Mouse (Mus musculus) WW6 (cell line): ENCODE data around the gene Iqcf3.
"Not testable (repeated sequence)": the region's sequence is repeated elsewhere in the genome, so short reads cannot be mapped to it uniquely, and the experiment has no call there.

ENCODE experiments used
- DNase-seq: peaks from one replicate; pipeline ENCODE4 v3.0.0-alpha.2; 2013; ENCODE audit warnings: low read depth, low spot score

Iqcf3 gene

DNA sequence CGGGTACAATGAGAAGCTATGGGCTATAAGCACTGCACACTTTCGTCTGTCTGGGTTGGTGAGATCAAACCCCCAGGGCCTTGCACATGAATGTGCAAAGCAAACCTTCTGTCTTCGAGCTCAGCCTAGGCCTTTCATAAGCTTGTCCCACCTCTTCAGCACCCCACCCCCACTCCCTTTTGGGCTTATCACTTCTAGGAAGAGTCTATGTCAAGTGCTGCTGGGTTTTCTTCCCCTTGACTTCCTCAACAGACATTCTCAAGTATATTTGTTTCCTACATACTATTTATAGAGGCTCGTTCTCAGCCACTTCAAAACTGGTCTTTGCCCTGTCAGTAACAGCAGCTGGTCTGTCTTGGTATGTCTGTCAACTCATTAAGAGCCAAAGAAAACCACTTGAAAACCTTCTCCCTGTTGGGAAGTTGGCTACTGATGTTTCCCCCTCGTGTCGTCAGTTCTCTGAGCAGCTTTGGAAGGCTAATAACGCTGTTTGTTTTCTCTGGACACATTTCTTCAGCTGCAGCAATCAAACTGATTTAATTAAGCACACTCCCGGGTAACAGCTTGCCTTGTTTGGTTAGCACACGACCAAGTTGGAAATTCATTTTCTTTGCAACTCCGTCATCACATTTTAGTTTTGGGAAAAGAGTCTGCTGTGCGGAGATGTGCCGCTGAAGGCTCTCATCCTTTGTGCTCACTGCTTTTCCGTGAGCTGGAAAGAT lies 48.5 kb downstream of the Iqcf3 start:
- DNase-seq = no peak

DNA sequence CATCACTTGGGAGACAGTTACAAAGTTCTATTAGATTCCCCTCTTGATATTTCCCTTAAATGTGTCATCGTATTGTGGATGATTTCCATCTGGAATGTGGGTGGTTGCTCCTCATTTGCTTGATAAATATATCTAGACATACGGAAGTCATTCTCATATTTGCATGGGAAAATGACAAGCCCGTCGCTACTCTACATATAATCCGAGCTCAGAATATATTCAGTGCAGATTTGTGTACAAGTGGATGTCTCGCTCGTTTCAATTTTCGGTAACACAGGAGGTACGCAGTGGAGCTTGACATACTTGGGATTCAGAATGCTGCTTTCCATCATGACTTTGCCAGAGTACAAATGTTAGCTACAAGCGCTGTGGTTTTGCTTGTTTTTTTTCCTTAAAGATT lies 52.1 kb downstream of the Iqcf3 start:
- no peak for DNase-seq

DNA sequence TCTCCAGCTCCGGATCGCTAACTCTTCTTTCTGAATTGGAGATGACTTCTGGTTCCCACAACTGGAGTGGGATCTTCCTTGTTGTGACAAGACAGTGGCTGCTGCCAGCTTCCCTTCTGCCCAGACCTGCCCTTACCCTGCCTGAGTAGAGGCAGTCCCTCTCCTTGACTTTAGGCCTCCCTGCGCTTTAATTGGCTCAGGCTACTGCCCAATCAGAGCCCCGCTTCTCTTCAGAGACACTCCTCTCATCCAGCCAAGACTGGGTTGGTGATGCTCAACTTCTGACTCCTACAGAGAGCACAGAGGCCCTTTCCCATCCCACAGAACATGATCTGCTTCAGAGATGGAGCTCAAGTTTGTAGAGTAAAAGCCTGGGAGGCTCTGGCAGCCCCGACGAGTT lies 57.2 kb downstream of the Iqcf3 start:
- DNase-seq = no peak

DNA sequence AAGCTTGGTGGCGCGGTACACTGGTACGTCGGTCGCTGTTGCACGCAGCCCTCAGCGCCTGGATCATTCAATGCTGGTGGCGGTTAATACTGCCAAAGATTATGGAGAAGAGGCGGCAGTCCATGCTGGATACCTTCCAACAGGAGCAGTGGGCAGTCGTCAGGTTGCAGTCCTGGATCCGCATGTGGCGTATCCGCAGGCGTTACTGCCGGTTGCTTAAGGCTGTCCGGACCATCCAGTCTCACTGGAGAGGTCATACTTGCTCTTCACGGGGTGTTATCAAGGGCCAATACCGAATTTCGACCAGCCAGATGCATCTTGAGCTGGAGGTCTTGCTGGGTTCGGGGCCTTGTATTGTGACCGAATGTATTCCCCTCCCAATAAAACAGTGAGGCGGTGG lies 59.6 kb downstream of the Iqcf3 start:
- no peak for DNase-seq

DNA sequence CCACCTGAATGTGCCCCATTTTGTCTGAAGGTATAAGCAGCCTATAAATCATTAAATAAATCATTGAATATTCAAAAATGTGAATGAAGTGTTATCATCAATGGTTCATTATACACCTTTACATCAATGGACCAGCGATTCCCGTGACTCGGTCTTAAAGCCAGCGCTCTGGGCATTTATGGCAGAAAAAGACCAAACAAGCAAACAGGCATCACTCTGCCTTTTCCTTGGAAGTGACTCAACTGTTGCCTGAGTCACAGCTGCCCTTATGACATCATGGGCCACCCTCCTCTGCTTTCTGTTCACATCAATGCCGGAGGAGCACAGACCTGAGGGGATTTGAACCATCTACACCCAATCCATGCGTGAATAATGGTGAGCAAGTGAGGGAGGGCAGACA lies 61.8 kb downstream of the Iqcf3 start, which contains the start of gene Iqcf1:
Gene Iqcf1 (plus strand): TSS at position 301 of the 400 bp plus-strand sequence.
- no peak for DNase-seq

DNA sequence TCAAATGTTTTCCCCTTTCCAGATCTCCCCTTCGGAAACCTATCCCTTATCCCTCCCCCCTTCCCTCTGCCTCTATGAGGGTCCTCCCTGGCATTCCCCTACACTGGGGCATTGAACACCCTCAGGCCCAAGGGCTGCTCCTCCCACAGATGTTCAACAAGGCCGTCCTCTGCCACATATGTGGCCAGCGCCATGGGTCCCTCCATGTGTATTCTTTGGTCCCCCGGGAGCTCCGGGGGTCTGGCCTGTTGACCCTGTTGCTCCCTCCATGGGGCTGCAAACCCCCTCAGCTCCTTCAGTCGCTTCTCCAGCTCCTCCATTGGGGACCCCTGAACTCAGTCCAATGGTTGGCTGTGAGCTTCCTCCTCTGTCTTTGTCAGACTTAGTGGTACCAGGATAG lies 73.8 kb downstream of the Iqcf3 start:
- not testable (repeated sequence) for DNase-seq

DNA sequence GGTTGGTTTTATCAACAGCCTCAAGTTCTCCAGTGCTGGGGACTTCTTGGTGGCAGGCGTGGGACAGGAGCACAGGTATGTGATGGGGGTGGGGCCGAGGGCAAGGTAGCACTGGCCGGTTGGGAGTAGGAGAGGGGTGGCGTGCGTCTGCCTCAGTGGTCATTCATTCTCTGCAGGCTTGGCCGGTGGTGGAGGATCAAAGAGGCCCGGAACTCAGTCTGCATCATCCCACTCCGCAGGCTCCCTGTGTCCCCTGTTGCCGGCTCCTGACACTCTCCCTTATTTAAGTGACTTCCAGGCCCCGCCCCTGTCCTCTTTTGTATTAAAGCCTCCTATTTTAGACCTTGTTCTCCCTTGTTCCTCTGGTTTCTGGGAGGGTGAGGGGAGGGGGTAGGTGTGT lies 76.4 kb downstream of the Iqcf3 start:
- DNase-seq = no peak

DNA sequence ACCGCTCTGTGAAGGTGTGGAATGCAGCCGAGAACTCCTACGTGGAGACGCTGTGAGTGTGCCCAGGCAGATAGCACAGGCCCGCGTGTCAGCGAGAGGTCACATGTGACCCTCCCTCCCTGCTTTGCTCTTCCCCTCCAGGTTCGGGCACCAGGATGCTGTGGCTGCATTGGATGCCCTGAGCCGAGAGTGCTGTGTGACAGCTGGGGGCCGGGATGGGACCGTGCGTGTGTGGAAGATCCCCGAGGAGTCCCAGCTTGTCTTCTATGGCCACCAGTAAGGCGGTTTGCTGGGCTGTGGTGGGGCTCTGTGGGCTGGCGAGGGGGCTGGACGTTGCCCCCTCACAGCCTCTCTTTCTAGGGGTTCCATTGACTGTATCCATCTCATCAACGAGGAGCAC lies 77.8 kb downstream of the Iqcf3 start:
- DNase-seq = no peak

DNA sequence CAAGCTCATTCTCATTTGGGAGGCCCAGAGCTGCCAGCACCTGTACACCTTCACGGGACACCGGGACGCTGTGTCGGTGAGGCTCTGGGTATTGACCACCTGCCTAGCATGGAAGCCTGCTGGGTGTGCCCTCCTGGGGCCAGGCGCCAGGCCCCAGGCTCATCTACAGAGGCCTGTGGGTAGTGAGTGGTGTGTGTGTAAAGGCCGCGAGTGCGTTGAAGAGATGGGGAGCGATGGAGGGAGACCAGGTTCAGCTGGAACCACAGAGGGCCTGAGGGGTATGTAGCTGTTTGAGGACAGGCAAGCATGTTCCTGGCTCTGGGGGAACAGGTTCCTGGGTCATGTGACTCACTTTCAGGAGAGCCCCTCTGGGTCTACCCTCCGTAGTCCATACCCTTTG lies 78.3 kb downstream of the Iqcf3 start:
- DNase-seq = no peak

DNA sequence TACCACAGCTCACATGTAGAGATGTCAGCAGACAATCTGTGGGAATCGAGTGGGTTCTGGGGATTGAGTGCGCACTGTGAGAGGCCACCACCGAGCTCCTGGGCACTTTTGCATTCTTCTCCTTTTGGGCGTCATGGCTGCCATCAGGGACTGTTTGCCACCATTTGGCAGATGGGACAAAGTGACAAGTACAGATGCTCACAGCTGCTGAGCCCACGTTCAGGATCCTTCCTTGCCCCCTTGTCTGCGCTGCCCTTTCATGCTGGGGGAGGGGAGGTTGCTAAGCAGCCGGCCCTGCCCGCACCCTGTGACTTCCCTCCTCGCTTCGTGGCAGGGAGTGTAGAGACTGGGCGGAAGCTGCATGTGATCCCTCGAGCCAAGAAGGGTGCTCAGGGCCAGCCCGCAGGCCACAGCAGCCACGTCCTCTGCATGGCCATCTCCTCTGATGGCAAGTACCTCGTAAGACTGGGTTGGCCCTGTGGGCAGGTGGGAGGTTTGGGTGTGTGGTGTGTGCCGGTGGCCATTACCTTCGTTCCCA lies 78.8 kb downstream of the Iqcf3 start:
- no peak for DNase-seq

DNA sequence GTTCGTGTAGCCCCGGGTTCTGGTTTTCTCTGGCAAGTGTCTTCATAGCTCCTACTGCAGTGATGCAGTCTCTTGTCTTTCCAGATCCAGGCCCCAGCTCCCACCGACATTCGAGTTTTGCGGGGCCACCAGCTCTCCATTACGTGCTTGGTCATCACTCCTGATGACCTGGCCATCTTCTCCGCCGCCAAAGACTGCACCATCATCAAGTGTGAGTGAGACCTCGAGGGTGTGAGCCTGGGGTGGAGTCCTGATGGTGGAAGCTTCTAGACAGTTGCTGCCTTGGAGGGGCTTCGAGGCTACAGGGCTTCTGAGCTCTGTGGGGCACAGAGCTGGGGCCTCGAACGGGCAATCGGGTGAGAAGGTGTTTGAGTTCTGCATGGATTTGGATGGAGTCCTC lies 79.8 kb downstream of the Iqcf3 start:
- no peak for DNase-seq

DNA sequence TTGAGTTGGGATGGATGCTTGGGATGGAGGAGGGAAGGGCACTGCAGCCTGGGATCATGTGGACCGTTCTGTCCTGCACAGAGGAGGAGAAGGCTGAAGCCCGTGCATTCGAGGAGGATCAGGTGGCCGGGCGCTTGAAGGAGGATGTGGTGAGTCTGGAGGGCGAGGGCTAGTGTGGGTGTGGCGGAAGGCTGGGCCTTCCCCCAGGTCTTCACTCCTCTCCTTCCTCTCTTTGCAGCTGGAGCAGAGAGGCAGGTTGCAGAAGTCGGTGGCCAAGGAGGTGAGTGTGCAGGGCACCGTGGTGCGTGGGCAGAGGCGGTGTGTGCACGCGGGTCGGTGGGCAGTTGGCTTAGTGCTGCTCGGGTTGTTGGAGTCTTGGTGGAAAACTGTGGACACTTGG lies 80.4 kb downstream of the Iqcf3 start:
- DNase-seq = no peak

DNA sequence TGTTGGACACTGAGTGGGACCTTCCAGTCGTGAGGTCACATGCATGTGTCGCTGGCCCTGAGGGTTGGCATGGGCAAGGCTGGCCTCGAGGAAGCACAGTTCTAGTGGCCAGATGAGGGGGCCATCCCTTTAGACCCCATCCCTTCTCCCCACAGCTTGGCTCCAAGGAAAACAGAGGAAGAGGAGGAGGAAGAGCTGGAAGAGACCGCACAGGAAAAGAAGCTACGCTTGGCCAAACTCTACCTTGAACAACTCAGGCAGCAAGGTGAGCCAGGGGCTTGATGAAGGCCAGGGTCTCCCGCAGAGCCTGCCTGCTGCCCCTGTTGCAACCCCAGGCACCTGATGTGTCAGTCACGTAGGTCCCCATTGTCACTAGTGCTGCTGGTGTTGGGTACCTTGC lies 80.9 kb downstream of the Iqcf3 start:
- DNase-seq = no peak

DNA sequence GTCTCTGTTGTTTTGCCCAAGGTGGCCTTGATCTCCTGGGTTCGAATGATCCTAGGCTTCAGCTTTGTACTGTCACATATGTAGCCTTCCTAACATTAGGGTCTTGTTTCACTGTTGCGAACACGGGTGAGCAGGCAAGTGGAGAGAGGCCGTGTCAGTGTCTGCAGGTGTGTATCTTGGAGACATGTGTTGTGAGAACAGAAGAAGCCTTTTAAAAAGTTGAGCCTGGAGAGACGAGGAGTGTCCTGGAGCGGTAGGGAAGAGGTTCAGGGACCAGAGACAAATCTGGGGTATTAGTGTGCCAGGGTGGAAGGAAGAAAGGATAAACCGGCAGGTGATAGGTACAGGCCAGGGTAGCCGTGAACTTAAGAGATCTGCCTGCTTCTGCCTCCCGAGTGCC lies 83.3 kb downstream of the Iqcf3 start:
- DNase-seq = no peak

DNA sequence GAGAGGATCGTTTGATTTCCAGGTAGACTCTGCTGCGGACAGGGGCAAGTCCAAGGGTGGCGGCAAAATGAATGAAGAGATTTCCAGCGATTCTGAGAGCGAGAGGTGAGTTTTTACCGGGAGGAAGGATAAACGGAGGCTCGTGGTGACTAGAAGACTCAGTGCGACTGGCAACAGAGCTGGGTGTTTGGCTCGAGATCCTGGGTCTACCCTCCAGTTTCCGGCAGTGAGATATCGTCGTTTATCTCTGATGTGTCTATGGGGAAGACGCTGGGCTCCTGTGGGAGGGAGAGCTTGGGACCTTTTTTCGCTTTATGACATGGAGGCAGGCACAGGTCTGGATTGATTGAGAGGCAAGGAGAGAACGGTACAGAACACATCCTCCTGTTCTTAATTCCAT lies 83.8 kb downstream of the Iqcf3 start:
- no peak for DNase-seq

DNA sequence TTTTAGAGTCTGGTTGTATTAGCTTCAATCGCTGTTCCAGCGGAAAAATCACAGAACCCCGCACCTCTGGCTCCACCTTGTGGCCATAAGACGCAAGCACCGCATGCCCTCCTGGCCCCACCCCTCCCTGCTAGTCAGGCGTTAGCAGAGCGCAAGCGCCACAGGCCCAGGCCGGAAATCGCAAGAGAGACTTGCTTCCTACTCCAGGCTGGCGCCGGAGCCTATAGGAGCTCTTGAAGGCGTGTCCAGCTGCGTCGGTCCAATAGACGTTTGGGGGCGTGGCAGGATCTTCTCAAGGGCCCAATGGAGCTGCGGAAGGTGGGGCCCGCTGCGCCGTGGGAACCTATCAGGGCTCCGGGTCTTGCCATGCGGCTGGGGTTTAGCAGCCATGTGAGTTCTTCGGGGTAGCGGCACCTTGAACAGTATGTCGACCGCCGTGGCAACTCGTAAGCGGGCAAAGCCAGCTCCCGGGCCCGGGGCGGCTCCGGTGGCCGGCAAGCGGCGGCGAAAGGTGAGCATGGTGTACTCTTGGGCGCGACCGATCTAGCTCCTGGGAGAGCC lies 84.4 kb downstream of the Iqcf3 start, which contains the start of gene Parp3:
Gene Parp3 (minus strand): TSS at position 26 of the 561 bp plus-strand sequence.
- peak; percentile 98 for DNase-seq

DNA sequence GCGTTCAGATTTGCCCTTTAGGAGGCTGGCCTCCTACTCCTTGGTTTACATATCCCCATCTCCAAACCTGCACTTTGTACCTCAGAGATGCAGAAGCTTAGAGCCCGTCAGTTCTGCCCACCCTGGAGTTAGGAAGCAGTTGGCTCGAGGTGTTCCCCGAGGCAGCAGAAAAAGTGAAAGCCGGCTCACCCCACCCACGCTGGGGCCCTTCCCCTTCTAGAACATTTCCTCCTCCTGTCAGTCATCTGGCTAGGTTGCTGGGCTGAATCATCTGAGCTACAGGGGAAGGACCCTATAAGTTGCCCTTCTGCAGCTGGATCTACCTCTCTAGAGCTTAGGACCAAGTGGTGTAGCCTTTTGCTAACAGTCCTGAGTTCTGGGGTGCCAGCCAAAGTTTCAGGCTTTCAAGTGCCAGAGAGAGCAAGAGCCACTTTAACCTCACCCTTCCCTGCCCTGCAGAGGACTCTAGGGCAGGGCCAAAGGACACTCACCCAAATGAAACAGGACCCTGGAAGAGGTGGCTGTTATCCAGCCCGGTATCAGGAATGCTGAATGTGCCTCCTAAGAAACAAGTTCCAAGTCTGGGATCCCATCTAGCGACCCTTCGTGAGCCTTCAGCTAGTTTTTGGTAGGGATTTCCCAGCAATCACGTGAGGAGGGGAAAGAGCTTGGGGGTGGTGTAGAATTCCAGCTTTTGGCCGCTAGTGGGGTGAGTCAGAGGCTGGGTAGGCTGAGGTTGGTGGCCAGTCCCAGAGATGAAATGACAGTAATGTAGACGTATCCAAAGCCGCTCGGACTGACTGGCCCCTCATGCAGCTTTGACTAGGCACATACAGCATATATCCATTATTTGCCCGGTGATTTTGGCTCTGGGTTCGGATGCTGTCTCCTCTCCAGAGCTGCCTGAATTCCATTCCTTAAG lies 85.2 kb downstream of the Iqcf3 start:
- DNase-seq = no peak

DNA sequence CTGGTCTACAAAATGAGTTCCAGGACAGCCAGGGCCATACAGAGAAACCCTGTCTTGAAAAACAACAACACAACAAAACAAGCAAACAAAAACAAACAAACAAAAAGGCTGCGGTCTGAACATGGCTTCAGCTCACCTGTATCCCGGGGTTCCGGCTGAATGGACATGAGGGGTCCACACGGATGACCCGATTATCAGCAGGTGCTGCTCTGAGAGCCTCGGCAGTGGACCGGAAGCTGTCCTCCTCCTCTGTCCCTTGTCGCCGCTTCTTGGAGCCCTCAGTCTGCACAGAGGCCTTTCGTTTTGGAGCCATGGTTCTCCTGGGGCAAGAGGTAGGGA lies 85.8 kb downstream of the Iqcf3 start, which contains the start of gene Rrp9:
Gene Rrp9 (plus strand): TSS at position 301 of the 339 bp plus-strand sequence.
- DNase-seq = no peak

DNA sequence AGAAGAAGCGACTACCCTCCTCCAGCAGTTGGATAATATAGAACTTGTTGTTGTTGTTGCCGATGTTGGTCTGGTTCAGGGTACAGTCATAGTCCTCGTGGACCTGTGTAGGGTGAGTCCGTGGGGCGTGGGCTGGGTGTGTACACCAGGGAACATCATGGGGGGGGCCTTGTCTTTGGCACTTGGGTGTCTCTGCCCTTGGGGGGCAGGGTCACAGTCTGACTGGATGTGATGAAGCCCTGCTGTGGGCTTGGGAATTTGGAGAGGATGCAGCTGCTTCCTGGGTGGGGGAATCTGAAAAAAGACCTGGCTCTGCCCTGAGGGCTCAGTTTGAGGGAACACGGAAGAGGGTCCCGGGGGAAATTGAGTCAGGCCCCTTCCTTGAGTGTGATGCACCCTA lies 86.4 kb downstream of the Iqcf3 start:
- no peak for DNase-seq

DNA sequence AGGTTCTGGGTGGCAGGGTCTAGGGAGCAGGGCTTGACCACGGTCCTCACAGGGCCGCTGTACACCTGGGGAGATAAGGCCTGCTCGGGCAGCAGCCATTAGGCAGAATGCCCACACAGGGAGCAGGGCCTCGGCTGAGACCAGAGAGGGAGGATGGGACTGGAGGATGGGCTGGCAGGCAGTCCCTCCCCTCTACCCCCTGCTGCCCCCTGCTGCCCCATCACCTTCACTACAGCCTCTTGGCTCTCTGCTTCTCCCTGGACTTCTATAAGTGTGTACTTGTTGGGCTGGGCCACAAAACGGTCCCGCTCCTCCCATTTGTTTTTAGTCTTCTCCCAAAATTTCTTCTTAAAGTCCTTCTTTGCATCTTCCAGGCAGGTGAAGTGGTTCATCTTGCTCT lies 87.0 kb downstream of the Iqcf3 start:
- DNase-seq = no peak

DNA sequence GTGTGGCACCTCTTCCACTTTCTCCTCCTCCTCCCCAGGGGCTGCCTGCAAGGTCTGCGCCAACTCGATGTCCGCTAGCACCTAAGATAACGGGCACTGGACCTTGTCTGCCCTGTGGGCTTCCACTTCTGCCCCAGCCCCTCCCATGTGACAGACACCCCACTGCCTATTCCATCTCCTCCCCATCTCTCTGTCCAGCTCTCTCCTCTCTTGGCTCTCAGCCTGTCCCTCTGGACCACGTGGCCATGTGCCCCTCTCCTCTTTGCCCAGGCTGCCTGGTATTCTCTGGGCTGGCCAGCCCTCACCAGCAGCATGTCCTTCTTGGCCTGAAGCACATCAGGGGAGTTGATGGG lies 87.7 kb downstream of the Iqcf3 start:
- no peak for DNase-seq

DNA sequence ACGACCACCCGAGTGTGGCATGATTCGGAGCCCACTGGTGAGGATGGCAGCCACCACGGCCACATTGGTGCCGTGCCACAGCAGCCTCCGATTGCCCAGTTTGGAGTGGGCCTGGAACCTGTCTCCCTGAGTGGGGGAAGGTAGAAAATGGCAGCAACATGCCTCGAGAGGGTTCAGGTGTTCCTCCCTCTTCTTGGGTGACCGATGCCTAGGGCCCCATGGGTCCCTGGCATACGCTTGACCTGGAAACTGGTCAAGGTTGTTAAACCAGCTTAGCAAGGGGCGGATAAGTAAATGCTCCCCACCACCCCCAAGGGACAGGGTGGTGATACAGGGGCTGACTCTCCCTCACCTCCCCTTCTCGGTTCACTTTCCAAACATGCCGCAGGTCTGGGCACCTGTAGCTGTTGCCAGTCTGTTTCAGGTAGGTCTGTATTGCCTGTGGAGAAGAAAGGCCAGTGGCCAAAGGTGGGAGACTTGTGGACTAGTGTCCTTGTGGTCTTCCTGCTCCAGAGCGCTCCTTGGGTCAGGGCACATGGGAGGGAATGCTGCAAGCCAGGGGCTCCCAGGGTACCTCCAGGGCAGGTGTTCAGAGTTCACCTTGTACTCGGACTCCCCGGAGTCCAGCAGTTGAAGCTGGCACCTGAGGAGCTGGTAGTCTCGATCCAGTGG lies 88.2 kb downstream of the Iqcf3 start:
- no peak for DNase-seq
